Mouse (Mus musculus): Measurements from ENCODE around the gene Clns1a. TPM values are rescaled to one million over a fixed set of nuclear protein-coding genes. Genes with fewer than 3 reads are reported as not detected.
A peak's percentile ranks its signal among the peaks of the same experiment; 100 is the strongest.

Clns1a gene
- polyA plus RNA-seq, 1 experiment from 2014 or later: 104 TPM

GRCm38 (mm10) chr7:97728666-97729614 is 32.5 kb downstream of the Clns1a start:
- no peak for ATAC-seq (ENCODE audit: low read depth)
- H3K27me3 ChIP-seq: no peaks in the 10 kb centered on the region
- DNase-seq: no peak
- H3K36me3 ChIP-seq: peaks cover 34% of the 10 kb centered on the region
- no peak overlapping the region for H3K9ac ChIP-seq
- peaks cover 51% of the 10 kb centered on the region for H3K4me1 ChIP-seq (replicated peaks)
- H3K27ac ChIP-seq: no peak overlapping the region
- no peak overlapping the region for H3K4me2 ChIP-seq
- no peak overlapping the region for H3K4me3 ChIP-seq (replicated peaks)
- 78% methylated on average over 14 of the region's 14 CpGs for WGBS (ENCODE audit: insufficient replicate concordance)
- no peaks in the 10 kb centered on the region for H3K9me3 ChIP-seq (replicated peaks)

- Histone ChIP-seq H3K9me3 (replicated peaks) (no peaks in the 10 kb centered on the region), H3K4me1 (replicated peaks) (peaks cover 62% of the 10 kb centered on the region), H3K27ac (no peak overlapping the region; the same call in 1 of the 2 replicates), H3K4me2 (no peak overlapping the region), H3K36me3 (peaks cover 30% of the 10 kb centered on the region), H3K27me3 (no peaks in the 10 kb centered on the region), H3K4me3 (replicated peaks) (no peak overlapping the region), H3K9ac (no peak overlapping the region)
- WGBS (ENCODE audit: insufficient replicate concordance): 66% methylated on average over 3 of the region's 3 CpGs
- no peak for DNase-seq
- ATAC-seq (ENCODE audit: low read depth): no peak
Observed at GRCm38 (mm10) chr7:97730427-97730826, 34.0 kb downstream of the Clns1a start.

- Histone ChIP-seq H3K4me2 (peak overlapping the region; percentile 38), H3K27me3 (no peaks in the 10 kb centered on the region), H3K9me3 (replicated peaks) (no peaks in the 10 kb centered on the region), H3K4me3 (replicated peaks) (no peak overlapping the region), H3K9ac (no peak overlapping the region), H3K27ac (peak overlapping the region; percentile 50), H3K36me3 (peaks cover 8% of the 10 kb centered on the region; the same call in 1 of the 2 replicates), H3K4me1 (replicated peaks) (peaks cover 88% of the 10 kb centered on the region)
- WGBS (ENCODE audit: insufficient replicate concordance): 28% methylated on average over 5 of the region's 5 CpGs
- ATAC-seq (ENCODE audit: low read depth) (peak; percentile 45), DNase-seq (peak; percentile 28)
Observed at GRCm38 (mm10) chr7:97733606-97734005, 37.2 kb downstream of the Clns1a start.

- Histone ChIP-seq H3K27me3 (no peaks in the 10 kb centered on the region), H3K27ac (no peak overlapping the region), H3K4me1 (replicated peaks) (peaks cover 91% of the 10 kb centered on the region), H3K4me2 (peak overlapping the region; percentile 38), H3K9ac (no peak overlapping the region; the same call in 1 of the 2 replicates), H3K4me3 (replicated peaks) (no peak overlapping the region), H3K9me3 (replicated peaks) (no peaks in the 10 kb centered on the region), H3K36me3 (no peaks in the 10 kb centered on the region)
- ATAC-seq (ENCODE audit: low read depth): no peak
- WGBS (ENCODE audit: insufficient replicate concordance): 71% methylated on average over 8 of the region's 8 CpGs
- no peak for DNase-seq
Observed at GRCm38 (mm10) chr7:97735021-97735420, 38.6 kb downstream of the Clns1a start.

- Histone ChIP-seq H3K27ac (no peak overlapping the region), H3K9ac (peak overlapping the region; percentile 4), H3K4me2 (peak overlapping the region; percentile 38), H3K27me3 (no peaks in the 10 kb centered on the region), H3K4me3 (replicated peaks) (peak overlapping the region; percentile 13), H3K4me1 (replicated peaks) (peaks cover 90% of the 10 kb centered on the region), H3K36me3 (no peaks in the 10 kb centered on the region), H3K9me3 (replicated peaks) (no peaks in the 10 kb centered on the region)
- ATAC-seq (ENCODE audit: low read depth) (no peak), DNase-seq (no peak)
- WGBS (ENCODE audit: insufficient replicate concordance): 46% methylated on average over 4 of the region's 4 CpGs
Observed at GRCm38 (mm10) chr7:97735886-97736420, 39.5 kb downstream of the Clns1a start.

GRCm38 (mm10) chr7:97737256-97737637 is 40.8 kb downstream of the Clns1a start:
- Histone ChIP-seq H3K9ac (peak overlapping the region; percentile 84), H3K9me3 (replicated peaks) (no peaks in the 10 kb centered on the region), H3K36me3 (no peaks in the 10 kb centered on the region), H3K27ac (peak overlapping the region; percentile 86), H3K27me3 (no peaks in the 10 kb centered on the region), H3K4me3 (replicated peaks) (peak overlapping the region; percentile 77), H3K4me1 (replicated peaks) (peaks cover 90% of the 10 kb centered on the region), H3K4me2 (peak overlapping the region; percentile 92)
- ATAC-seq (ENCODE audit: low read depth) (peak; percentile 1), DNase-seq (no peak)
- 11% methylated on average over 12 of the region's 12 CpGs for WGBS (ENCODE audit: insufficient replicate concordance)

- Histone ChIP-seq H3K27ac (peak within 1 kb of the TSS; percentile 86), H3K9me3 (replicated peaks) (no peaks in the 10 kb centered on the region), H3K27me3 (no peaks in the 10 kb centered on the region), H3K4me2 (peak within 1 kb of the TSS; percentile 92), H3K4me1 (replicated peaks) (peaks cover 90% of the 10 kb centered on the region), H3K36me3 (no peaks in the 10 kb centered on the region), H3K9ac (peak within 1 kb of the TSS; percentile 84), H3K4me3 (replicated peaks) (peak within 1 kb of the TSS; percentile 77)
- DNase-seq (peak; percentile 90), ATAC-seq (ENCODE audit: low read depth) (peak; percentile 93)
- WGBS (ENCODE audit: insufficient replicate concordance): under 1% methylated on average over 55 of the region's 64 CpGs
Observed at GRCm38 (mm10) chr7:97737638-97738456, 41.4 kb downstream of the Clns1a start, which contains the start of gene Aqp11. Gene Aqp11 (minus strand): TSS chr7:97738289.

GRCm38 (mm10) chr7:97740948-97741347 is 44.5 kb downstream of the Clns1a start:
- Histone ChIP-seq H3K9me3 (replicated peaks) (no peaks in the 10 kb centered on the region), H3K4me3 (replicated peaks) (no peak overlapping the region), H3K9ac (no peak overlapping the region), H3K27ac (peak overlapping the region; percentile 54; the same call in 1 of the 2 replicates), H3K4me2 (0 out of 2 replicates have a peak overlapping the region, but pooled peaks have one; percentile 0), H3K36me3 (no peaks in the 10 kb centered on the region), H3K27me3 (no peaks in the 10 kb centered on the region), H3K4me1 (replicated peaks) (peaks cover 63% of the 10 kb centered on the region)
- DNase-seq (no peak), ATAC-seq (ENCODE audit: low read depth) (no peak)
- WGBS (ENCODE audit: insufficient replicate concordance): 66% methylated on average over 10 of the region's 10 CpGs

GRCm38 (mm10) chr7:97741756-97742291 is 45.4 kb downstream of the Clns1a start:
- Histone ChIP-seq H3K4me1 (replicated peaks) (peaks cover 64% of the 10 kb centered on the region), H3K36me3 (no peaks in the 10 kb centered on the region), H3K9ac (no peak overlapping the region), H3K4me2 (no peak overlapping the region), H3K27me3 (no peaks in the 10 kb centered on the region), H3K4me3 (replicated peaks) (no peak overlapping the region), H3K9me3 (replicated peaks) (no peaks in the 10 kb centered on the region), H3K27ac (peak overlapping the region; percentile 47; the same call in 1 of the 2 replicates)
- 15% methylated on average over 1 of the region's 1 CpGs for WGBS (ENCODE audit: insufficient replicate concordance)
- DNase-seq: peak; percentile 22
- no peak for ATAC-seq (ENCODE audit: low read depth)

- no peaks in the 10 kb centered on the region for H3K27me3 ChIP-seq
- no peaks in the 10 kb centered on the region for H3K36me3 ChIP-seq
- ATAC-seq (ENCODE audit: low read depth) (no peak), DNase-seq (peak; percentile 52)
- H3K9ac ChIP-seq: no peak overlapping the region
- H3K4me1 ChIP-seq (replicated peaks): peaks cover 72% of the 10 kb centered on the region
- no peak overlapping the region for H3K4me3 ChIP-seq (replicated peaks)
- 10% methylated on average over 3 of the region's 3 CpGs for WGBS (ENCODE audit: insufficient replicate concordance)
- no peaks in the 10 kb centered on the region for H3K9me3 ChIP-seq (replicated peaks)
- H3K27ac ChIP-seq: peak overlapping the region; percentile 50
- no peak overlapping the region for H3K4me2 ChIP-seq
Observed at GRCm38 (mm10) chr7:97745299-97745698, 48.9 kb downstream of the Clns1a start.

Data from liver, embryonic 13.5 days (tissue).